Mouse (Mus musculus): Measurements from ENCODE around the gene Tmem204.

DNA sequence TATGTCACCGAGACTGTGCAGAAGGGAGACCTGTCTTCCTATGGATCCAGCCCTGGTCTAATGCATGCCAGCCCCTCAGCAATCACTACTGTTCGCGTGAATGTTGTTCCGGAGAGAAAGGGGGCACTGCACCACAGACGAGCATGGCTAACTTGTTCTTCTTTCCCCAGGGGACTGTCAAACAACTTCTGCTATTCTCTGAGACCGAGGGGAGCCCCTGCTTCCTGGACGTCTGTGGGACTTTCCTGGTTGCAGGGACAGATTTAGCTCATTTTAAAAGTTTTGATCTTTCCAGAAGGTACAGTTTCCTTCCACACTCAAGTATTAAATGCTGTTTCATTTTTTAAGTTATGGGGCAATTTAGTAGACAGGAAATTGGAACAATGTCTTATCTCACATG, 38.5 kb downstream of the Tmem204 start:
- TF ChIP-seq EP300 (IDR thresholded peaks at IDR 0.05; ENCODE audit: low read depth), result no peak
- no peak for TF ChIP-seq CTCF (IDR thresholded peaks at IDR 0.05; ENCODE audit: low read depth)
